Mouse (Mus musculus) adrenal gland, adult (tissue): ENCODE data around the gene Fancd2os.

Experiments
- DNase-seq, 2 experiments: peaks; one replicate each; pipeline ENCODE4 v3.0.0; 2022 to 2023; ENCODE audit warnings: low spot score in 1 of 2; ENCODE audit not compliant: inconsistent age in 2 of 2

The Fancd2os gene

DNA sequence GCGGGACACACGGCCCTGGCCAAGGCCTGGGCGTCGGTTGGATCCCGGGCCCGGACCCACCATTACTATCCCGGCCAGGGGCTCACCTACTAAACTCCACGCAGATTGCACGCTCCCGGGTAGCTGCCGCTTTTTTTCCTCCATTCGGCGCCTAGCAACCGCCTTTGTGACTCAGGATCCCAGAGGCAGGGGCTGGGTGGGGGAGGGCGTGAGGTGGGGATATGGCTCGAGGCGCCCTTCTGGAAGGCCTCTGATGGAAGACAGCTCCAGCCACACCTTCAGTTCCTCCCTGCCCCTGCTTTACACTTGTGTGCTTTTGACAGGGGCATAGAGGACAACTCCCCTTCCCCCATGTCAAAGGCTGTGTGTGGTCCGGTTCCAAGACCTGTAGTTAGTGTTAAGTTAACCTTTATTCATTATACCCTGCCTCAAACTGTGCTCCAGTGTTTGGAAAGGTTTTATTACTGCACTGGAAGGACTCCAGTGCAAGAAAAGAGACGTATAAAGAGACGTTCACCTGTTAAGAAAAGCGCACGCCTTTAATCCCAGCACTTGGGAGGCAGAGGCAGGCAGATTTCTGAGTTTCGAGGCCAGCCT is at the start of gene Fancd2os:
TSS of gene Fancd2os (minus strand) at position 173 of the 597 bp plus-strand sequence.
- no peak for DNase-seq

DNA sequence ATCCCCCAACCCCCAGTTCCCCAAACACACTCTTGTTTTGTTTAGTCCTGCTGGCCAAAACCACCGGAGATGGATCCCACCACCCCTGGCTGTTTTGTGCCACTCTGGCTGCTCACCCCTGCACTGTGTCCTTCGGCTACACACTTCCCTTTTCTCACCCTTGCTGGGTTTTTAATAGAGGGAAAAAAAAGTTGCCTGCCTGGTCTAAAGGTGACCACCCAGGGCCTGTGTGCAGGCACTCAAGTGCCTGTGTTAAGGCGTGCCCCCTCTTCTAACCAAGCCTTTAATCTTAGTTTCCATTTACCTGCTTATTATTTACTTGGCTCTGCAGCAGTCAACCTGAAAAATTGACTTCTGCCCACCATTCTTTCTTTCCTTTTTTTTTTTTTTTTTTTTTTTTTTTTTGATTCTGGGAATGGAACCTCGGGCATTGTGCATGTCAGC is 49.7 kb upstream of the Fancd2os start:
- DNase-seq, result no peak

DNA sequence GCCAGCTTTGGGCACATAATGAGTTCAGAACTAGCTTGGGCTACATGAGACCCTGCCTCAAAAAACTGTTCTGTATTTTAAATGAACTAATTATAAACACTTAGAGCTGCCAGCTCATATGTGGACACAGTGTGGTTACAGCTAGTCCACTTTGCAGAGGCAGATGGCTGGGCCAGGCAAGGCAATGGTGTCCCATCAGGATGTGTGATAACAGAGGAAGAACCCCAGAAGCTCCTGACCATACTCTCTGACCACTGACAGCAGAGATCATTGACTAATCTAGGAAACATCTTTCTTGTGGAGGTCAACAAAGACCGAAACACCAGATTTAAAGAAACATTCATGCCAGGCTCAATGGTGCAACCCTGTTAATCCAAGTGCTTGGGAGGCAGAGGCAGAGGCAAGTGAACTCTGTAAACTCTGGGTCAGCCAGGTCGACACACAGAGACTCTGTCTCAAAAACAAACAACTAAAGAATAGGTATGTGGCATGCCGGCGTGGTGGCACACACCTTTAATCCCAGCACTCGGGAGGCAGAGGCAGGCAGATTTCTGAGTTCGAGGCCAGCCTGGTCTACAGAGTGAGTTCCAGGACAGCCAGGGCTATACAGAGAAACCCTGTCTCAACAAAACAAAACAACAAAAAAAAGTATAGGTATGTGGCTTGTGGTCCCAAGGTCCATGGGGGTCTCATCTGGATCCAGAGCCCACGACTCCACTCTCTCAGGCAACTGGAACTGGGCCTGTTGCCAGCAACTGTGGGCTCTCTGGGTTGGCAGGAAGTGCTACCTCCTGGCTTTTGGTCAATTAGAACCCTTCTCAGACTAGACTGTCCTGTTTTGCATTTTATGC is 49.1 kb upstream of the Fancd2os start:
- no peak for DNase-seq

DNA sequence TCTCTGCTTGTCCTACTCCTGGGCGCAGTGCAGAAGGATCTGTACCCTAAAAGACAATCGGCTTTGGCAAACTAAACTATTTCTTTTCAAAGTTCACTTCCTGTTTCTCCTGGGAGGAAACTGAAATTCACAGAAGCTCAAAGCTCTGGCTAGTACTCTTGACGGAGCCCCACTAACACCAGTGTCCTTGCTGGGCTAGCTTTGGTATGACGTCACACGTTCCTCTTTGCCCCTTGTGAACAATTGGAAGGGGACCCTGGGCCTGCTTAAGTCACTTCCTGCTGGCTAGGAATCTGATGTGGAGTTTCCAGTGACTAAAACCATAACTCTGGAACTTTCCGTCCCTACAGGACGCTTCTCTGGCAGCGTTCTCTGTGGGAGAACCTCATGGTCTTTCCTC is 44.3 kb upstream of the Fancd2os start:
- peak; percentile 71 to 78 for DNase-seq

DNA sequence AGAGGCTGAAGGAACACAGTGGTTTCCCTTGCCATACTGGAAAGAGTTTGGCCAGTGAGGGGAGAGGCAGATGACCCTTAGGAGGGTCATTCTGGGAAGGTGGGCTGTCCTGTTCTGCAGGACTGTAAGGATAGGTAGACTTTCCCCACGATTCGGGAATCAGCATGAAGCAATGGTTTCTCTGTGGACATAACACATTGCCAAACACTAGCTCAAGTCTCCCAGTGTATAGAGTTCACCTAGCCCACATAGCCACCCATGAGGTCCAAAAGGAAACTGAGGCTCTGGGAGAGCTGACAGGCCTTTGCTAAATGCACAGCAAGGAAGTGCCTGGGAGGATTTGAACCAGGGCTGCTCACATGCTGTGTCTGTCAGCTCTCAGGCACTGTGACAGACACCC is 43.5 kb upstream of the Fancd2os start:
- DNase-seq, result no peak

DNA sequence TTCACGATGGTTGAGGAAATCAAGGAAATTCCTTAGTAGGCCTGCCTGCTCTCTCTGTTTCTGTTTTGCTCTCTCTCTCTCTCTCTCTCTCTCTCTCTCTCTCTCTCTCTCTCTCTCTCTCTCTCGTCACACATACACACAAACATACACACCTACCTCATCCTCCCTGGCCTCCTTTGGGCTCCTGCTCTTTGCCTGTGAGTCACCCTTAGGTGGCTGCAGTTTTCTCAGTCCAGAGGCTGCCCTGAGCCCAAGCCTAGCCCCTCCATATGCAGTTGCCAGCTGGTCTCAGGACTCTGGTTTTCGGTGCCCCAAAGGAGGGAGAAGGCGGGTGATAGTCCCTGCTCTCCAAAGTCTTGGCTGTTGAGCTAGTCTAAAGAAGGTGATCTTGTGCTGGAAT is 42.5 kb upstream of the Fancd2os start:
- no peak for DNase-seq

DNA sequence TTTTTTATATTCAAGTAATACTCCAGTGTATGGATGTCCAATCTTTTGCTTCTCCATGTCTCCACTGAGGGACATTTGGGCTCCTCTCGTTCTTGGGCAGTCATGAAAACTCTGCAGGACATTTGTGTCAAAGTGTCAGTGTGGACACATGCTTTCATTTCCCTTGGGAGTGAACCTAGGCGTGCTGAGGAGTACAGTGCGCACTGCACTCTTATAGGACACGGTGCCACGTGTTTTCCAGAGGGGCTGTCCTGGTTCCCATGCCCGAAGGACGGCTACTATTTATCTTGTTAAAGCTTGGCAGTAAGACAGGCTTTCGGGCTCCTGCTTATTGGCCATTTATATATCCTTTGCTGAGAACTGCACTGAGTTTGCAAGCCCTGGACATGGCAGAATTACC is 42.1 kb upstream of the Fancd2os start:
- DNase-seq, result peak in 1 of 2 experiments; percentile 33

DNA sequence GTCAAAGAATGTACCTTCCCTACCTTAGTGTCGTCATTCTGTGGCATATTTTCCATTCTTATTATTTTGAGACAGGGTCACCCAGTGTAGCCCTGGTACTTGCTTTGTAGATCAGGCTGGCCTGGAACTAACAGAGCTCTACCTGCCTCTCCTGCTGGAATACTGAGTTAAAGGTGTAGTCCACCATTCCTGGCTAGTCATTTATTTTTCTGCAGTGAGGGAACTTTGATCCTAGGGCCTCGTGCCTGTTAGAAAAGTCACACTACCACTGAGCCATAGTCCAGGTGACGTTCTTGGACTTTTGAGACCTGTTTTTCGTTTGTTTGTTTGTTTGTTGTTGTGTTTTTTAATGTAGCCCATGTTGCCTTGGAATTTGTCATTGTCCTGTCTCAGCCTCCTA is 38.7 kb upstream of the Fancd2os start:
- no peak for DNase-seq

DNA sequence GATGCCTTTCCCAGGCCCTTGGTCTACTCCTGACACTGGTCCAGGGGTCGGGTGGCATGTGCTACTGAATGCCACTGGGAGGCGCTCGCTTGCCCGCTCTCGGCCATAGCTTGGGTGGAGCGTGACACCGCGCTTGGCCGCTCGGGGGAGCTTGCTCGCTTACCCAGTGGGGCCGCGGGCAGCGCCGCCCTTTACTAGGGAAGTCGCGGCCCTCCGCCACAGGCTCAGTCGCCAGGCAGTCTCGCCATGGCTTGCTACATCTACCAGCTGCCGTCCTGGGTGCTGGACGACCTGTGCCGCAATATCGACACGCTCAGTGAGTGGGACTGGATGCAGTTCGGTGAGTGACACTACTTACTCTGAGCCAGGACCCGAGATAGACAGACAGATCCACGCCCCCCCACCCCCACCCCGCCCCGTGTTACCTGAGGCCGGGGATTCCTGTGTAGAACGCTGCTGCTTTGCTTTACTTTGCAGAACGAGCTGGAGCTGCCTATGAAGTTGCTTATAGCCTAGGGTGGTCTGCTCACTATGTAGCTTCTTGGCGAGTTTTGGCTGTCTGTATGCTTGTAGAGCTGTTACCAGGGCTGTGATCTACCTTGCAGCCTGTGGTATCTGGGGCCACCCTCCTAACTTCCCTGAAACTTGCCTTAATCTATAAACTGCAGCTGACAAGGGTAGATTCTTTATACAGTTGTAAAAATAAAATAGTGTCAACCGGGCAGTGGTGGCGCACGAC is 38.0 kb upstream of the Fancd2os start, which contains the start of gene Irak2:
TSS of gene Irak2 (plus strand) at position 166 of the 739 bp plus-strand sequence.
- peak; percentile 96 to 99 for DNase-seq

DNA sequence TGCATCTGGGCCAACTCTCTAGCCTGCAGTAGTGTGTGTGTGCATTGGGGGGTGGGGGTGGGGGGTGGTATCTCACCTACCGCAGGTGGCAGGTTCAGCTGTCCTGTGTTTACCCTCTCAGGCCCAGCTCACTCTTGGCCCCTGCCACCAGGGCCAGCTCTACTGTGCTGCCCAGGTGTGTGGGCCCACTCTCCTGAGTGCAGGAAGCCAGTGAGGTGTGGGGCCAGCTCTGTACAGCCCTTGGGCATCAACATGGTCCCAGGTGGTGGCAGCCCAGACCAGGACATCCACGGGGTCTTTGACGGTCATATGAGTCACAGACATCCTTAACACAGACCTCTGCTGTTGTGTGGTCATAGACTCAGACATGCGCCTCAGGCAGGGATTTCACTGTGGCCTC is 32.3 kb upstream of the Fancd2os start:
- DNase-seq, result no peak

DNA sequence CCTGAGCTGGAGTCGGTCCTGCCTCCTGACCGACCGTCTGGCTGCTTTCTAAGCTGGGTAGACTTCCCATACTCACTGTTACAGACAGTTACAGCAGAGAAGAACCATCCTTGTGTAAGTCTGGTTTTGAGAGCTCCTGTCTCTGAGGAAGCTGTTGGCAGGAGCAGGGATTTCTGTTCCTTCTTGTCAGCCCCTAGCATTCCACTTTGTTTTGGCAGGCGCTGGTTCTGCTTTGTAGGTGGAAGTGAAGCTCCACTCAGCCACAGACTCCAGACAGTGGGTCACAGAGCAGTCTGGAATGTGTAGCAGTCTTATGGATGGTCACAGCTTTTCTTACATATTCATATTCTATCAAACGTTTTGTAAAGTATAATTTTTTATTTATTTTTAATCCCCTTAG is 29.8 kb upstream of the Fancd2os start:
- no peak for DNase-seq

DNA sequence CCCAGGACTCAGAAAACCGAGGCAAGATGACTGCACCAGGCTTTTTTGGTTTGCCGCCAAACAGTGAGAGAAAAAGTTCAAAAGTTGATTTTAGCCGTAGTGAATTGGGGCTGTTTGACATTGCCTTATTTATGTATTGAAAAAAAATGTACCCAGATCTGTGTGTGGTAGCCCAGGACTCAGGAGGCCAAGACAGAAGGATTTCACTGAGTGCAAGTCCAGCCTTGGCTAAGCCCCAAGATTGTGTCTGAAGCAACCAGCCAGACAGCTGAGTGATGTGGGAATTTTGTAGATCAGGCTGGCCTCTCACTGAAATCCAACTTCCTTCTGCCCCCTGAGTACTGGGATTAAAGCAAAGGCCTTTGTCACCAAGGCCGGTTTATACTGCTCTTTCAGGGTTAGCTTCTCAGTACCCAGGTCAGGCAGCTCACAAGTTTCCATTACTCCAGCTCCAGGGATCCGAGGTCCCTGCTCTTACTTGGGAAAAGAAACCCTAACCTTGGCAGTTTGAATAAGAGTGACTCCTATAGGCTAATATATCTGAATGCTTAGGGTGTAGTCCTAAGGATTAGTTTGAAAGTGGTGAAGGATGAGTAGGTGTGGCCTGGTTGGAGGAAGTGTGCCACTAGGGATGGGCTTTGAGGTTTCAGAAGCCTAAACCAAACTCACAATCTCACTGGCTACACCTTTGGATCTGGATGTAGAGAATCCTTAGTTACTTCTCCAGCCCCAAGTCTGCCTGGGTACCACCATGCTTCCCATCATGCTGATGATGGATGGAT is 24.7 kb upstream of the Fancd2os start:
- DNase-seq, result peak in 1 of 2 experiments; percentile 75

DNA sequence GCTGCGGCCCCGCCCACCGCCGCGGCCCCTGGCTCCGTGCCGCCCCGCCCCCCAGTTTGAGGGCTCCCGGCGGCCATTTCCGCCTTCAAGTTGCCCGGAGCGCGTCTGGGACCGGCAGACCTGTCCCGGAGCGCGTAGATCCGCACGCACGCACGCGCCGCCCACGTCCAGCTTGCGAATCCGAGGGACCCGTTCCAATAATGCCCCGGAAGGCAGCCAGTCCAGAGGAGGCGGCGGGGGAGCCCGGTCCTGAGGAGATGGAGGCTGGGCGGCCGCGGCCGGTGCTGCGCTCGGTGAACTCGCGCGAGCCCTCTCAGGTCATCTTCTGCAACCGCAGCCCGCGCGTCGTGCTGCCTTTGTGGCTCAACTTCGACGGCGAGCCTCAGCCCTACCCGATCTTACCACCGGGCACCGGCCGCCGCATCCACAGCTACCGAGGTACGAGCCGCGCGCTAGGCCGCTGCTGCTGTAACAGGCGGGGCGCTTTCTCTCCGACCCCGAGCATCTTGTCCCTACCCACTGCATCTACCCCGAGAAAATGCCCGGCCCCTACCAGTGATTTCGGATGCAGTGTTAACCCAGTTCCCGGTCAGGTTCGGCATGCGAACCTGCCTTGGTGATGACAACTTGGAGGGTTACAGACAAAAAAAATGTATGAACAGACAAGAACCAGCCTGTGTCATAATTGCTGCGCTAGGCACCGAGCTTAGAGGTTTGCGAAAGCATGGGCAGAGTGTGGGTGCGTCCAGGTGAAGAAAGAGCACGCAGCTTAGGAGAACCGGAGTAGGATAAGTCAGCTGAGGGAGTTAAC is 23.6 kb upstream of the Fancd2os start, which contains the start of gene Vhl:
TSS of gene Vhl (plus strand) at position 19 of the 811 bp plus-strand sequence.
- DNase-seq, result peak; percentile 92 to 97

DNA sequence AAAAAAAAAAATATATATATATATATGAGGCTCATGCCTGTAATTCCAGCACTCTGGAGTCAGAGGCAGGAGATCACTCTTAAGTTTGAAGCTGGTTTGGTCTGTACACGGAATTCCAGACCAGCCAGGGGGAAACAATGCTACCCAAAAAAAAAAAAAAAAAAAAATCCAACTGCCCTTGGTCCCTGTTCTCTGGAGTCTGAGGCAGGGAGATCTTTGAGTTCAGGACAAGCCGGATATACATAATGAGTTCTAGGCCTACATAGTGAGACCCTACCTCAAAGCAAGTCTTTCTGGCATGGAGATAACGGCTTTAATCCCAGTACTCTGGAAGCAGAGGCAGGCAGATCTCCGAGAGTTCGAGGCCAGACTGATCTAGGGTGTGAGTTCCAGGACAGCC is 22.9 kb upstream of the Fancd2os start:
- no peak for DNase-seq

DNA sequence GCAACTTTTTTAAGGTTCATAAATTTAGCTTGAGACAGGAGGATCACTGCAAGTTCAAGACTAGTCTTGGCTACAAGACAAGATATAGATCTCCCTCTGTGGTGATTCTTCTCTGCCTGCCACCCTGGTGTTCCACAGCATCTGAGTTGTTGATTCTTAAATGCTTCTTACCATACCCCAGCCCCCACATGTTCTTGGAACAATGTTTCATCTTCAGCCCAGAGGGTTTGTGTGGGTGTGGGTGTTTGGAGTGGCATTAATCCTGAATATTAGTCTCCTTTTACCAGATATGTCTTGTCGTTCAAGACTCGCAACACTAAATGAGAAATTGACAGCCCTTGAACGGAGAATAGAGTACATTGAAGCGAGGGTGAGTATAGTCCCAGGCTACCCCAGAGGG is 15.0 kb upstream of the Fancd2os start:
- no peak for DNase-seq

DNA sequence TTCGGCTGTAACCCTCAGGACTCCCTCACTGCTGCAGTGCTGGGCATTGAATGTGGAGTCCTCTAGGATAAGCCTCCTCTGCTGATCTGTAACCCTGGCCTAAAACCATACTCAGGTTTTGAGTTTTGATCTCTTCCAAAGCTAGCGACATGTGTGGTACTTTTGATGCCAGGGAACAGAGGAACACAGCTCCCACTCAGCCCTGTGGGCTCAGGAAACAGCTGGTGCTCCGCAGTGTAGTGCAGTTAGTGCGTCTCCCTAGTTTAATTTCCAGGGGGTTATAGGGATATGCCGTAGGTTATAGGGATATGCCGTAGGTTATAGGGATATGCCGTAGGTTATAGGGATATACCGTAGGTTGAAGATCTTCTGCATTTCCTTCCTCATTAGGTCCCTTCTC is 14.5 kb upstream of the Fancd2os start:
- no peak for DNase-seq

DNA sequence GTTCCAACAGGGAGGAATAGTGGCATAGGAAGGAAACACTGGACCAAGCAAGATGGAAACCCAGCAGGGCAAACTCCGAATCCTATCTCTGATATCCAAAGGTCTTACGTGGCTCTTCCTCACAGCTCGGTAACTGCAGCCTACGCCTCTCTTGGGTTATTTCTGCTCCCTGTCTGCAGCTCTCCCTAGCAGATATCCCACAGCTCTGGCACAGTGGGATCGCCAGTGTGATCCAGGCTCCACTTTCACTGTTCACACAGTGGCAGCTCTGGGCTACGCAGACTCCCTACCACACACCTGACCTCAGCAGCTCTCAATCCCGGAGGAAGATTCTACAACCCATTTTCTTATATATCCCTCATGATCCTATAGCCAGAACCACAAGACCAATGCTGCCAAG is 13.6 kb upstream of the Fancd2os start:
- DNase-seq, result no peak

DNA sequence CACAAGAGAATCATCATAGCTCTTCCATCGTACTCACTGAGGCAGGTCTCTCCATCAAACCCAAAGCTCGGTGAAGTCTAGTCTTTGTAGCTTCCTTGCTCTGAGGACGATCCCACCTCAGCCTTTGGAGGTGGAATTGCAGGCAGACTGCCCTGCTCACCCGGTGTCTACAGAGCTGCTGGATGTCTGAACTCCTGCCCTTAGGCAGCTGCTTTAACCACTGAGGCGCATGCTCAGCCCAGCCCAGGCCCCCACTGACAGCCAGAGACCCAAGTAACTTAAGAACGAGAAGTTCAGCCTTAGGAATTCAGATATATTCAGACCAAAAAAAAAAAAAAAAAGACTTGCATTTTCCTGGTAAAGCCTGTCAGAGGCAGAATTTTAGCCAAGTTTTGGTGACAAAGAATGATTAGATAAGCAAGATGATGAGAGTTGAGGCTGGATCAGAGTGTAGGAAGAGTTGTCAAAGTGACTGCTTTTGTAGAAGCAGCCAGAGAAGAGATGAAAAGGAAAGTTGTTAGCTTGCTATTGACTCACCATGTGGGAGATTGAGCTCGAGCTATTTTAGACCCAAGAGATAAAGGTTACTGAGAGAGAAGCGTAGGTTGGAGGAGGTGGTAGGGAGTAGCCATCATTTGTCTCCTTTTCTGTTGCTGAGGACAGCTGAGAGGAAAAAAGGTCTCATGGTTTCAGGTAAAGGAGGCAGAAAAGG is 11.9 kb upstream of the Fancd2os start:
- no peak for DNase-seq

DNA sequence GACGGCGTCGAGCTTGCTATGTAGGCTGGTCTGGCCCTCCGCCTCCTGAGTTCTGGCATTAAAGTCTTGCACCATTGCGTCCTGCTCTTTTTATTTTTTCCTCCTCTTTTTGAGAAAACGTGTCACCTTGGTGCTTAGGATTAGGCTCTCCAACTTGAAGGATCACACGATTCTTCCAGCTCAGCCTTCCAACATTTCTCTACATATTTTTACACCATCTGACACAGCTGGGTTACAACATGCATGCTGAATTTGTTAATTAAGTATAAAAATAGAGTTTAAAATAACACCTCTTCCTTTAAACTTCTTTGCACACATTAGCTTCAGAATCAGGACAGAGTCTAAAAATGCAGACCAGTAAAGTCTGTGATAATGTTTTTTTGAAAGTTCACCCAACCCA is 8.8 kb upstream of the Fancd2os start:
- DNase-seq, result no peak
